Mouse (Mus musculus): ENCODE data around the gene Gm20721. TPM values are rescaled to one million over a fixed set of nuclear protein-coding genes. Genes with fewer than 3 reads are reported as not detected.

Gm20721 gene
- total RNA-seq, 1 experiment = 17.7 TPM

DNA sequence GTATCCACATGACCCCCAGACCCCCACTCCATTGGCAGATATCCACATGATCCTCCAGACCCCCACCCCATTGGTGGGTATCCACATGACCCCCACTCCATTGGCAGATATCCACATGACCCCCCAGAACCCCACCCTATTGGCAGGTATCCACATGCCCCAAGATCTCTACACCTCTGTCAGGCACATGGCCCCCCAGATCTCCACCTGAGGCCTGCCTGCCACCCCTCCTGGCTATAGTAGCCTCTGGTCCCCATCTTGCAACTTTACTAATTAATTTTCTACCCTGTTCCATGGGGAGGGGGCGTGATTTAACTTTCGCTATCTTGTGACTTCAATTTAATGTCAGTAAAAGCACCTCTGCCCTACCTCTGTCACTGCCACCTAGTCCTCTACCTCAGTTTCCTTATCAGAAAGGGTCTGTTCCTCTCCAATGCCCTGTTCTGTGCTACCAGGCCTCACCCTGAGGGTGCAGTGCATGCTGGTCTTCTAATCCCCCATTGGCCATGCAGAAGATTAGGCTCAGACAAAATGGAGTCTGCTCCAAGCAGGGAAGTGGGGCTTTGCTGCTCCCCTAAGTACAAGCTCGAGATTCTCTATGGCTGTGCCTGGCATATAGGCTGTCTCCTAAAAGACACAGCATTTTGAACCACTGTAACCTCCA lies 6.2 kb downstream of the Gm20721 start:
- DNase-seq (ENCODE audit: low read depth, low spot score) = no peak
- Histone ChIP-seq H3K4me1 (ENCODE audit: control insufficient read depth in 2 of 2, insufficient read depth in 2 of 2, low read length in 2 of 2, poor library complexity in 1 of 2) (no peaks in the 10 kb centered on the region; a peak in 1 of 4 replicates), H3K9me3 (ENCODE audit: control insufficient read depth, insufficient read depth, low read depth, low read length) (no peaks in the 10 kb centered on the region), H3K9ac (ENCODE audit: insufficient read depth, low read depth, low read length, poor library complexity, severe bottlenecking) (no peak overlapping the region), H3K36me3 (ENCODE audit: control insufficient read depth, insufficient read depth, low read length, poor library complexity, severe bottlenecking) (peaks cover 12% of the 10 kb centered on the region; the same call in 1 of the 2 replicates), H3K4me3 (ENCODE audit: insufficient read depth in 1 of 2, low read depth in 1 of 2, low read length in 2 of 2, poor library complexity in 1 of 2, severe bottlenecking in 1 of 2) (no peak overlapping the region), H3K27ac (ENCODE audit: insufficient read depth, low read depth, low read length, poor library complexity, severe bottlenecking) (no peak overlapping the region)
- TF ChIP-seq MAFK (IDR thresholded peaks at IDR 0.05; ENCODE audit: insufficient read depth, low read depth, low read length) = no peak
- TF ChIP-seq CHD2 (IDR thresholded peaks at IDR 0.05; ENCODE audit: low read depth, low read length) = no peak
- TF ChIP-seq ZNF384 (IDR thresholded peaks at IDR 0.05; ENCODE audit: low read depth, low read length) = no peak
- TF ChIP-seq HCFC1 (IDR thresholded peaks at IDR 0.05; ENCODE audit: borderline replicate concordance, insufficient read depth, low read length) = no peak
- no peak for TF ChIP-seq ZC3H11A (IDR thresholded peaks at IDR 0.05; ENCODE audit: borderline replicate concordance, low read depth, low read length)
- in situ Hi-C loops (cut with MboI; ENCODE audit: low sequenced_read_pairs in 2 of 2, unreplicated experiment in 2 of 2) = no loop called here

DNA sequence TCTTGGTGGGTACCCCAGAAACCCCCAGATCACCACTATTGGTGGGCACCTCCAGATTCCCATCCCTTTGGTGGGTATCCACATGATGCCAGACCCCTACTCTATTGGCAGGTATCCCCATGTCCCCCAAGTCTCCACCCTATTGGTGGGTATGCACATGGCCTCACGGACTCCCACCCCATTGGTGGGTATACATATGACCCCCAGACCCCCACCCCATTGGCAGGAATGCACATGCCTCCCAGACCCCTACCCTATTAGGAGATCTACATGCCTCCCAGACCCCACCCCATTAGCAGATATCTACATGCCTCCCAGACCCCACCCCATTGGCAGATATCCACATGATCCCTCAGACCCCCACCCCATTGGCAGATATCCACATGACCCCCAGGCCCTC lies 6.8 kb downstream of the Gm20721 start:
- in situ Hi-C loops (cut with MboI; ENCODE audit: low sequenced_read_pairs in 2 of 2, unreplicated experiment in 2 of 2) = no loop called here
- Histone ChIP-seq H3K36me3 (ENCODE audit: control insufficient read depth, insufficient read depth, low read length, poor library complexity, severe bottlenecking) (peaks cover 6% of the 10 kb centered on the region; the same call in 1 of the 2 replicates), H3K4me1 (ENCODE audit: control insufficient read depth in 2 of 2, insufficient read depth in 2 of 2, low read length in 2 of 2, poor library complexity in 1 of 2) (no peaks in the 10 kb centered on the region; a peak in 1 of 4 replicates), H3K9ac (ENCODE audit: insufficient read depth, low read depth, low read length, poor library complexity, severe bottlenecking) (no peak overlapping the region), H3K9me3 (ENCODE audit: control insufficient read depth, insufficient read depth, low read depth, low read length) (no peaks in the 10 kb centered on the region), H3K27ac (ENCODE audit: insufficient read depth, low read depth, low read length, poor library complexity, severe bottlenecking) (no peak overlapping the region), H3K4me3 (ENCODE audit: insufficient read depth in 1 of 2, low read depth in 1 of 2, low read length in 2 of 2, poor library complexity in 1 of 2, severe bottlenecking in 1 of 2) (no peak overlapping the region)
- no peak for TF ChIP-seq ZNF384 (IDR thresholded peaks at IDR 0.05; ENCODE audit: low read depth, low read length)
- no peak for TF ChIP-seq HCFC1 (IDR thresholded peaks at IDR 0.05; ENCODE audit: borderline replicate concordance, insufficient read depth, low read length)
- no peak for TF ChIP-seq ZC3H11A (IDR thresholded peaks at IDR 0.05; ENCODE audit: borderline replicate concordance, low read depth, low read length)
- no peak for TF ChIP-seq MAFK (IDR thresholded peaks at IDR 0.05; ENCODE audit: insufficient read depth, low read depth, low read length)
- no peak for TF ChIP-seq CHD2 (IDR thresholded peaks at IDR 0.05; ENCODE audit: low read depth, low read length)
- DNase-seq (ENCODE audit: low read depth, low spot score) = no peak

DNA sequence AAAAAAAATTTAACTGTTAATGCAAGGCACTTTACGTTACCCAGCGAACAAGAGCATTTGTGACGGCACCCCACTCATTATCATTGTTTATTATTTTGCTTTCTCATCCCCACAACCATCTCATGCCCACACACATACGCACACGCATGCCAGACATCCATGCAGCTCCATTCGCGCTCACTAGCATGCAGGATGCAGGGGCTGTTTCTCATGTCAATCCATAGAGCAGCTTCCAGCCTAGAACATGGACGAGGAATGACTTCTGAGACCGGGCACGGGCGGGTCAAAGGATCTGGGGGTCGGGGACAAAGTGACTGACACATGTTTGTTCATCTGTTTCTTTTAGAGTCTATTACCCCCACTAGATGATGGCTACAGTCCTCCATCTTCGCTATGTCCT lies 9.2 kb downstream of the Gm20721 start:
- Histone ChIP-seq H3K9me3 (ENCODE audit: control insufficient read depth, insufficient read depth, low read depth, low read length) (no peaks in the 10 kb centered on the region), H3K4me3 (ENCODE audit: insufficient read depth in 1 of 2, low read depth in 1 of 2, low read length in 2 of 2, poor library complexity in 1 of 2, severe bottlenecking in 1 of 2) (no peak overlapping the region), H3K36me3 (ENCODE audit: control insufficient read depth, insufficient read depth, low read length, poor library complexity, severe bottlenecking) (peaks cover 2% of the 10 kb centered on the region; the same call in 1 of the 2 replicates), H3K4me1 (ENCODE audit: control insufficient read depth in 2 of 2, insufficient read depth in 2 of 2, low read length in 2 of 2, poor library complexity in 1 of 2) (peaks cover 1 to 8% of the 10 kb centered on the region in 2 experiments; a peak in 2 of 4 replicates), H3K27ac (ENCODE audit: insufficient read depth, low read depth, low read length, poor library complexity, severe bottlenecking) (no peak overlapping the region), H3K9ac (ENCODE audit: insufficient read depth, low read depth, low read length, poor library complexity, severe bottlenecking) (no peak overlapping the region)
- TF ChIP-seq CHD2 (IDR thresholded peaks at IDR 0.05; ENCODE audit: low read depth, low read length) (no peak), ZNF384 (IDR thresholded peaks at IDR 0.05; ENCODE audit: low read depth, low read length) (no peak), ZC3H11A (IDR thresholded peaks at IDR 0.05; ENCODE audit: borderline replicate concordance, low read depth, low read length) (no peak), MAFK (IDR thresholded peaks at IDR 0.05; ENCODE audit: insufficient read depth, low read depth, low read length) (no peak), HCFC1 (IDR thresholded peaks at IDR 0.05; ENCODE audit: borderline replicate concordance, insufficient read depth, low read length) (no peak)
- no peak for DNase-seq (ENCODE audit: low read depth, low spot score)
- in situ Hi-C loops (cut with MboI; ENCODE audit: low sequenced_read_pairs in 2 of 2, unreplicated experiment in 2 of 2) = no loop called here

DNA sequence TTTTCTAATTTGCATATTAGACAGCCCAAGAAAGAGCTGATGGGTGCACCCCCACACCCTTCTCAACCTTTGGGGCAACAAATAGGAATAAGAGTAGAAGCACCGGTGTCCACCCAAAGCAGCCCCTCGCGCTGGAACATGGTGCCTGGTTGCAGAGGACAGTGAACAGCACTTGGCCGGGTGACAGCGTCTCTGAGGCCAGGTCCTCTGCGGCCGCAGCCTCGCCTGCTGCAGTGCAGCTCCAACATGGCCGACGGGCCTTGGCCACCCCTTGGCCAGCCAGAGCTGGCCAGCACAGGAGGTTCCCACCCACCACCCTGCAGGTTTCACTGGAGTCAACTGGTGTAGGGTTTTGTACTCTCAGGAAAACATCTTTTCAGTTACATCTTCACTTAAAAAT lies 12.1 kb downstream of the Gm20721 start:
- Histone ChIP-seq H3K4me3 (ENCODE audit: insufficient read depth in 1 of 2, low read depth in 1 of 2, low read length in 2 of 2, poor library complexity in 1 of 2, severe bottlenecking in 1 of 2) (no peak overlapping the region), H3K4me1 (ENCODE audit: control insufficient read depth in 2 of 2, insufficient read depth in 2 of 2, low read length in 2 of 2, poor library complexity in 1 of 2) (peaks cover 1 to 8% of the 10 kb centered on the region in 2 experiments; a peak in 2 of 4 replicates), H3K9me3 (ENCODE audit: control insufficient read depth, insufficient read depth, low read depth, low read length) (no peaks in the 10 kb centered on the region), H3K9ac (ENCODE audit: insufficient read depth, low read depth, low read length, poor library complexity, severe bottlenecking) (no peak overlapping the region), H3K27ac (ENCODE audit: insufficient read depth, low read depth, low read length, poor library complexity, severe bottlenecking) (no peak overlapping the region), H3K36me3 (ENCODE audit: control insufficient read depth, insufficient read depth, low read length, poor library complexity, severe bottlenecking) (no peaks in the 10 kb centered on the region; the same call in 1 of the 2 replicates)
- DNase-seq (ENCODE audit: low read depth, low spot score) = no peak
- TF ChIP-seq ZC3H11A (IDR thresholded peaks at IDR 0.05; ENCODE audit: borderline replicate concordance, low read depth, low read length) (no peak), MAFK (IDR thresholded peaks at IDR 0.05; ENCODE audit: insufficient read depth, low read depth, low read length) (no peak), CHD2 (IDR thresholded peaks at IDR 0.05; ENCODE audit: low read depth, low read length) (no peak)
- in situ Hi-C loops (cut with MboI; ENCODE audit: low sequenced_read_pairs in 2 of 2, unreplicated experiment in 2 of 2) = no loop called here

All from ES-E14 (cell line).